In genomic region chr2:170180769-170181168, GRCm38 (mm10) we compare ENCODE assay signal across 2 mouse cellular contexts.
DNase-seq lines count a peak whose midpoint lies in the region.

No protein-coding gene starts in this region.

- DNase-seq in R1 (ENCODE audit: low read depth, low spot score) (peak; percentile 67), ZHBTc4 (ENCODE audit: low read depth, low spot score) (peak; percentile 62)
